ENCODE assay signal across 24 mouse cellular contexts in the genomic region with DNA sequence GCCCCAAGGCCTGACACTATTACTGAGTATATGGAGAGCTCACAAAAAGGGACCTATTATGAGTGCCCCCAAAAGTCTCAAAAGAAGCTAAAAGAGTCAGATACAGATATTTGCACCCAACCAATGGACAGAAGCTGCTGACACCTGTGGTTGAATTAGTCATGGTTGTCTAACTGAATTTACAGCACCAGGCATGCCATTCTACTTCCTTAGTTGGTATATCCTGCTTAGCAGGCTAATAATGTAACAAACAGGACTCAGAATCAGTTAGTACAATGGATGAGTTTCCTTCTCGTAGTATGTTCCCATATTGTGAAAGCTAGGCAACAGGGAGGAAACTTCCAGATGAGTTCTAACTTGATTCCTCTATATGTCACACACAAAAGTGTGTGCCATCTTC.
DNase-seq lines count a peak whose midpoint lies in the region; ATAC-seq and TF ChIP-seq lines count a peak whose summit lies in the region.
"Had no signal": no experiment of that assay in that cellular context is flagged by ENCODE, and none has a peak within 500 bp of the region (broad histone marks: within the 10 kb centered on the region; RNA-seq: fewer than 3 reads in every experiment).

No protein-coding gene starts in this region.

- H3K27ac ChIP-seq in MEL (ENCODE audit: control insufficient read depth, low read depth, low read length): no peak overlapping the region
- H3K27ac ChIP-seq in forebrain, embryonic 14.5 days (ENCODE audit: low read depth, low read length): no peak overlapping the region
- H3K27ac ChIP-seq: embryonic facial prominence, embryonic 10.5 days; embryonic facial prominence, embryonic 12.5 days; forebrain, embryonic 12.5 days; forebrain, embryonic 15.5 days had no signal

- WGBS in forebrain, embryonic 14.5 days: 88% methylated on average over 1 of the region's 1 CpGs

- H3K4me1 ChIP-seq in MEL (ENCODE audit: control insufficient read depth in 1 of 2, insufficient read depth in 2 of 2, low read length in 2 of 2): no peaks in the 10 kb centered on the region
- no peaks in the 10 kb centered on the region for H3K4me1 ChIP-seq in forebrain, embryonic 14.5 days (ENCODE audit: control insufficient read depth, insufficient read depth, low read length)
- H3K4me1 ChIP-seq: embryonic facial prominence, embryonic 10.5 days; embryonic facial prominence, embryonic 12.5 days; forebrain, embryonic 12.5 days; forebrain, embryonic 15.5 days had no signal

- TF ChIP-seq CTCF in MEL (IDR thresholded peaks at IDR 0.05 in 2 of 3, conservative IDR thresholded peaks at IDR 0.05 in 1 of 3; ENCODE audit: control insufficient read depth in 1 of 3, insufficient read depth in 1 of 3, low read depth in 2 of 3, low read length in 3 of 3, poor library complexity in 1 of 3, severe bottlenecking in 1 of 3): no peak

- TF ChIP-seq EP300 in MEL (IDR thresholded peaks at IDR 0.05; ENCODE audit: low read depth in 1 of 2, low read length in 2 of 2): no peak

- H3K4me3 ChIP-seq in MEL (ENCODE audit: control insufficient read depth in 1 of 2, insufficient read depth in 1 of 2, low read depth in 2 of 2, low read length in 2 of 2) (no peak overlapping the region), myocyte (no peak overlapping the region)
- H3K4me3 ChIP-seq in forebrain, embryonic 14.5 days (ENCODE audit: low read depth, low read length): no peak overlapping the region
- H3K4me3 ChIP-seq: embryonic facial prominence, embryonic 10.5 days; embryonic facial prominence, embryonic 12.5 days; forebrain, embryonic 12.5 days; forebrain, embryonic 15.5 days had no signal

- H3K36me3 ChIP-seq in MEL (ENCODE audit: control insufficient read depth in 1 of 2, insufficient read depth in 2 of 2, low read length in 2 of 2) (no peaks in the 10 kb centered on the region), myocyte (ENCODE audit: control insufficient read depth, insufficient read depth) (no peaks in the 10 kb centered on the region)
- H3K36me3 ChIP-seq in forebrain, embryonic 14.5 days (ENCODE audit: control insufficient read depth, insufficient read depth, low read length): no peaks in the 10 kb centered on the region
- H3K36me3 ChIP-seq: embryonic facial prominence, embryonic 10.5 days; embryonic facial prominence, embryonic 12.5 days; forebrain, embryonic 12.5 days; forebrain, embryonic 15.5 days; G1E had no signal

- TF ChIP-seq POLR2A in MEL (IDR thresholded peaks at IDR 0.05; ENCODE audit: control insufficient read depth in 1 of 2, insufficient read depth in 1 of 2, low read depth in 1 of 2, low read length in 2 of 2, poor library complexity in 1 of 2): no peak
- TF ChIP-seq POLR2A in myocyte (IDR thresholded peaks at IDR 0.05; ENCODE audit: insufficient read length, low read depth): no peak

- no peak for TF ChIP-seq RAD21 in MEL (IDR thresholded peaks at IDR 0.05; ENCODE audit: low read depth, low read length)

- ATAC-seq in forebrain, embryonic 14.5 days: no peak
- ATAC-seq: CD4-positive, CD25-positive, alpha-beta regulatory T cell, adult 4 months; forebrain, embryonic 15.5 days; forebrain, postnatal 0 days had no signal

- H3K27me3 ChIP-seq in MEL (ENCODE audit: control insufficient read depth in 1 of 2, insufficient read depth in 2 of 2, low read length in 2 of 2): no peaks in the 10 kb centered on the region
- no peaks in the 10 kb centered on the region for H3K27me3 ChIP-seq in myocyte (ENCODE audit: control insufficient read depth, insufficient read depth, insufficient read length)
- H3K27me3 ChIP-seq in forebrain, embryonic 14.5 days (replicated peaks; ENCODE audit: control insufficient read depth, insufficient read depth, low read length): no peaks in the 10 kb centered on the region
- H3K27me3 ChIP-seq: CH12.LX; embryonic facial prominence, embryonic 12.5 days; forebrain, embryonic 12.5 days; forebrain, embryonic 15.5 days had no signal

- no peaks in the 10 kb centered on the region for H3K9me3 ChIP-seq in MEL (replicated peaks; ENCODE audit: insufficient read depth, low read length)
- H3K9me3 ChIP-seq in forebrain, embryonic 14.5 days (replicated peaks; ENCODE audit: control insufficient read depth, low read length): no peaks in the 10 kb centered on the region
- H3K9me3 ChIP-seq: embryonic facial prominence, embryonic 10.5 days; embryonic facial prominence, embryonic 12.5 days; forebrain, embryonic 12.5 days; forebrain, embryonic 15.5 days had no signal

- no peak overlapping the region for H3K9ac ChIP-seq in MEL (ENCODE audit: control insufficient read depth, low read depth, low read length, poor library complexity, severe bottlenecking)
- H3K9ac ChIP-seq in forebrain, embryonic 14.5 days (ENCODE audit: low read length): no peak overlapping the region
- H3K9ac ChIP-seq: embryonic facial prominence, embryonic 12.5 days; forebrain, embryonic 12.5 days; forebrain, embryonic 15.5 days; forebrain, postnatal 0 days had no signal

- no peaks in the 10 kb centered on the region for H3K79me2 ChIP-seq in MEL (ENCODE audit: control insufficient read depth, insufficient read depth, low read length, poor library complexity)
- H3K79me2 ChIP-seq in myocyte (ENCODE audit: control insufficient read depth, insufficient read depth): no peaks in the 10 kb centered on the region

- H3ac ChIP-seq in myocyte (ENCODE audit: control insufficient read depth, insufficient read length): no peak overlapping the region

- DNase-seq in 3T3-L1 (ENCODE audit: low read depth, low spot score) (peak; percentile 63), MEL (ENCODE audit: low read depth, low spot score) (peak; percentile 7), NIH3T3 (ENCODE audit: low read depth) (peak; percentile 10)
- DNase-seq in forebrain, embryonic 14.5 days (ENCODE audit: low spot score): no peak
- DNase-seq in layer of hippocampus, adult 9-11 months: no peak
- no peak for DNase-seq in left cerebral cortex, adult 9 months (ENCODE audit: low spot score in 2 of 2)
- DNase-seq: adrenal gland, adult 2 months; adrenal gland, postnatal 10 days; adrenal gland, postnatal 25 days; B cell, adult 2 months; cerebellum, adult 11-12 months; cerebellum, adult 2 months; cerebellum, adult 9-10 months; cerebellum, postnatal 10 days; cerebellum, postnatal 25 days; forebrain, postnatal 0 days had no signal

- H3K4me2 ChIP-seq in myocyte (ENCODE audit: low read depth): peak overlapping the region; percentile 43
- H3K4me2 ChIP-seq in forebrain, embryonic 14.5 days (ENCODE audit: low read length): no peak overlapping the region
- H3K4me2 ChIP-seq: embryonic facial prominence, embryonic 12.5 days; forebrain, embryonic 12.5 days; forebrain, embryonic 15.5 days had no signal

TF ChIP-seq in MEL, 35 proteins besides CTCF, POLR2A, EP300 and RAD21:
- TF ChIP-seq GATA1 (IDR thresholded peaks at IDR 0.05; ENCODE audit: low read depth, low read length): no peak
- no peak for TF ChIP-seq POLR2AphosphoS2 (IDR thresholded peaks at IDR 0.05; ENCODE audit: low read length)
- TF ChIP-seq MYC (IDR thresholded peaks at IDR 0.05; ENCODE audit: low read depth, low read length): no peak
- no peak for TF ChIP-seq NRF1 (IDR thresholded peaks at IDR 0.05; ENCODE audit: insufficient read depth, low read depth, low read length, poor library complexity, severe bottlenecking)
- TF ChIP-seq GABPA (IDR thresholded peaks at IDR 0.05; ENCODE audit: low read depth, low read length): no peak
- TF ChIP-seq MAX (IDR thresholded peaks at IDR 0.05; ENCODE audit: low read length): no peak
- TF ChIP-seq USF1 (IDR thresholded peaks at IDR 0.05; ENCODE audit: low read depth, low read length): no peak
- TF ChIP-seq MYB (IDR thresholded peaks at IDR 0.05; ENCODE audit: low read depth, low read length): no peak
- no peak for TF ChIP-seq CHD2 (IDR thresholded peaks at IDR 0.05; ENCODE audit: low read length)

TF ChIP-seq in myocyte, 11 proteins besides CTCF, POLR2A, EP300 and RAD21:
- TF ChIP-seq TCF12 (IDR thresholded peaks at IDR 0.05; ENCODE audit: insufficient read depth, poor library complexity, severe bottlenecking) (no peak), MAX (IDR thresholded peaks at IDR 0.05; ENCODE audit: low read depth) (no peak), MYOG (IDR thresholded peaks at IDR 0.05; ENCODE audit: control insufficient read depth in 1 of 3, insufficient read depth in 1 of 3, insufficient read length in 2 of 3, low read depth in 2 of 3) (no peak), E2F4 (IDR thresholded peaks at IDR 0.05; ENCODE audit: insufficient read depth) (no peak), REST (IDR thresholded peaks at IDR 0.05; ENCODE audit: insufficient read depth, insufficient read length) (no peak), SRF (IDR thresholded peaks at IDR 0.05; ENCODE audit: control insufficient read depth, insufficient read length, low read depth) (no peak), CEBPB (IDR thresholded peaks at IDR 0.05; ENCODE audit: insufficient read depth, poor library complexity, severe bottlenecking) (no peak), TCF3 (IDR thresholded peaks at IDR 0.05; ENCODE audit: insufficient read length, low read depth) (no peak), POLR2AphosphoS2 (IDR thresholded peaks at IDR 0.05; ENCODE audit: insufficient read length, low read depth) (no peak), MYOD1 (IDR thresholded peaks at IDR 0.05; ENCODE audit: control insufficient read depth in 1 of 3, insufficient read length in 2 of 3, low read depth in 2 of 3) (no peak)

Comparison
In these comparisons a context has a peak if more than half of its experiments do, and no peak if none do; other contexts are left out.
1. DNase-seq: peak in 3T3-L1 (single experiment), MEL (single experiment) and NIH3T3 (single experiment); none in forebrain, embryonic 14.5 days (single experiment), layer of hippocampus, adult 9-11 months (single experiment) and left cerebral cortex, adult 9 months (0 of 2).